Mouse (Mus musculus) layer of hippocampus, postnatal 14 days (tissue): ENCODE data around the gene Gm28490. TPM values are rescaled to one million over a fixed set of nuclear protein-coding genes. Genes with fewer than 3 reads are reported as not detected.
"Not testable (repeated sequence)": the region's sequence is repeated elsewhere in the genome, so short reads cannot be mapped to it uniquely, and the experiment has no call there.

Source experiments
- DNase-seq, 2 experiments: peaks; one replicate each; pipeline ENCODE4 v3.0.0; 2021 to 2022; ENCODE audit warnings: low spot score in 2 of 2, mixed read lengths in 1 of 2
- long read RNA-seq, 2 experiments: library from polyadenylated mRNA; stranded (forward); transcript quantifications; one replicate each; pipeline ENCODE4 v2.0.0; 2021
- total RNA-seq, 2 experiments: library from RNA; stranded (reverse); gene quantifications; 2 replicates each; pipeline ENCODE4 v1.2.3; 2021

Gm28490 gene
- total RNA-seq, result not detected
- long read RNA-seq, experiment 1, result 0 reads
- long read RNA-seq, experiment 2, result 0 reads

DNA sequence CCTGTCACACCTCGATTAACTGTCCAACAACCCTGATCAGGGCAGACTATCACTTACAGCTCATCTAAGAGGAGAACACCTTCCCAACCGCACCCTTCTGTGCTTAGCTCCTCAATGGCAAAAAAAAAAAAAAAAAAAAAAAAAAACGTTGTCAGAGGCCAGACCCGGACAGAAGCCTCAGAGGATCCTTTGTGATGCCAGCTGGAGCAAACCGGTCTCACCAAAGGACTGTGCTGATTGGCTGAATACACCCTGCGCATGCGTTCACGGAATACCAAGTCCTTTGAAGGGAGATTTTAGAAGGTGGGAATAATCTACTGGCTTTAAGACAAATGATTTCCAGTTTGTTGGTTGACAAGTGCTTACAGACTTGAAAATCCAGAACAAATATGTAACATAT lies at the start of gene Gm28490:
Gene Gm28490, minus strand, starts transcription at position 101 of the 400 bp plus-strand sequence.
- not testable (repeated sequence) for DNase-seq
